Mouse (Mus musculus) frontal cortex, adult (tissue): ENCODE results near the gene Fbxo40.

ENCODE experiments used
- ATAC-seq: cut with Nextera tagmentation; 2 replicates; pipeline ENCODE4 v1.9.2; 2017; ENCODE audit warnings: mild to moderate bottlenecking, moderate library complexity, mixed read lengths; ENCODE audit not compliant: low TSS enrichment

Gene Fbxo40

GRCm38 (mm10) chr16:36946459-36947159 is 43.7 kb downstream of the Fbxo40 start:
- no peak for ATAC-seq

- peak; percentile 53 for ATAC-seq
These were observed 45.3 kb downstream of the Fbxo40 start for GRCm38 (mm10) chr16:36944895-36945424.

GRCm38 (mm10) chr16:36943591-36943990 is 46.7 kb downstream of the Fbxo40 start:
- no peak for ATAC-seq

- ATAC-seq: no peak
These were observed 48.4 kb downstream of the Fbxo40 start for GRCm38 (mm10) chr16:36941895-36942294.

GRCm38 (mm10) chr16:36941137-36941727 is 49.0 kb downstream of the Fbxo40 start:
- 0 out of 2 replicates have a peak, but pooled peaks have one; percentile 34 for ATAC-seq

- no peak for ATAC-seq
These were observed 54.5 kb downstream of the Fbxo40 start for GRCm38 (mm10) chr16:36935814-36936213.

- no peak for ATAC-seq
These were observed 55.2 kb downstream of the Fbxo40 start, which contains the start of gene Hcls1 for GRCm38 (mm10) chr16:36934841-36935620. Gene Hcls1, plus strand, starts transcription at chr16:36934983.

GRCm38 (mm10) chr16:36934131-36934840 is 56.0 kb downstream of the Fbxo40 start:
- ATAC-seq: peak; percentile 45

- no peak for ATAC-seq
These were observed 57.7 kb downstream of the Fbxo40 start for GRCm38 (mm10) chr16:36932546-36932945.

GRCm38 (mm10) chr16:36931976-36932375 is 58.3 kb downstream of the Fbxo40 start:
- no peak for ATAC-seq

- ATAC-seq: no peak
These were observed 58.9 kb downstream of the Fbxo40 start for GRCm38 (mm10) chr16:36931381-36931780.

GRCm38 (mm10) chr16:36930231-36931136 is 59.8 kb downstream of the Fbxo40 start:
- ATAC-seq: no peak

- no peak for ATAC-seq
These were observed 61.1 kb downstream of the Fbxo40 start for GRCm38 (mm10) chr16:36929216-36929615.

- ATAC-seq: no peak
These were observed 62.2 kb downstream of the Fbxo40 start for GRCm38 (mm10) chr16:36928106-36928500.

GRCm38 (mm10) chr16:36927495-36928105 is 62.7 kb downstream of the Fbxo40 start:
- ATAC-seq: peak; percentile 50

GRCm38 (mm10) chr16:36926514-36927447 is 63.5 kb downstream of the Fbxo40 start:
- peak; percentile 85 for ATAC-seq

- ATAC-seq: peak; percentile 57
These were observed 64.5 kb downstream of the Fbxo40 start for GRCm38 (mm10) chr16:36925797-36926196.

GRCm38 (mm10) chr16:36925351-36925750 is 64.9 kb downstream of the Fbxo40 start:
- ATAC-seq: peak; percentile 11; the same call in 1 of the 2 replicates

- no peak for ATAC-seq
These were observed 66.0 kb downstream of the Fbxo40 start for GRCm38 (mm10) chr16:36924312-36924711.
